ENCODE assay signal across 9 mouse cellular contexts in genomic region chr4:48116191-48116590, GRCm38 (mm10). TPM values are rescaled to one million over a fixed set of nuclear protein-coding genes. Genes with fewer than 3 reads are reported as not detected.
DNase-seq lines count a peak whose midpoint lies in the region; ATAC-seq and TF ChIP-seq lines count a peak whose summit lies in the region.
"Had no signal": no experiment of that assay in that cellular context is flagged by ENCODE, and none has a peak within 500 bp of the region (broad histone marks: within the 10 kb centered on the region; RNA-seq: fewer than 3 reads in every experiment).

No protein-coding gene starts in this region.

- no peak for TF ChIP-seq POLR2A in spleen, adult 2 months (IDR thresholded peaks at IDR 0.05; ENCODE audit: low read depth, low read length)

- no peak overlapping the region for H3K9ac ChIP-seq in kidney, embryonic 15.5 days
- H3K9ac ChIP-seq in forebrain, embryonic 16.5 days (replicated peaks; ENCODE audit: low read depth, low read length) = no peak overlapping the region
- no peak overlapping the region for H3K9ac ChIP-seq in forebrain, embryonic 11.5 days (ENCODE audit: low read length)
- H3K9ac ChIP-seq: limb, embryonic 15.5 days had no signal

- no peaks in the 10 kb centered on the region for H3K27me3 ChIP-seq in kidney, embryonic 15.5 days
- H3K27me3 ChIP-seq in spleen, adult 2 months (ENCODE audit: control insufficient read depth, insufficient read depth, low read length) = no peaks in the 10 kb centered on the region
- H3K27me3 ChIP-seq in forebrain, embryonic 16.5 days (replicated peaks; ENCODE audit: control insufficient read depth, insufficient read depth, low read length) = no peaks in the 10 kb centered on the region
- H3K27me3 ChIP-seq in forebrain, embryonic 11.5 days (ENCODE audit: control insufficient read depth, insufficient read depth, low read length) = no peaks in the 10 kb centered on the region
- H3K27me3 ChIP-seq: limb, embryonic 15.5 days had no signal

- 67% methylated on average over 4 of the region's 4 CpGs for WGBS in kidney, embryonic 15.5 days
- WGBS in spleen, adult 2 months = 48% methylated on average over 4 of the region's 4 CpGs
- 60% methylated on average over 4 of the region's 4 CpGs for WGBS in forebrain, embryonic 16.5 days
- 70% methylated on average over 4 of the region's 4 CpGs for WGBS in forebrain, embryonic 11.5 days

- DNase-seq in kidney, adult 8-10 months = peak; percentile 12 to 32
- peak; percentile 53 to 59 for DNase-seq in CD8-positive naive resting alpha-beta T cell, adult 2 months (ENCODE audit: low read depth in 2 of 2, low spot score in 2 of 2)
- peak; percentile 62 for DNase-seq in T-cell, adult 2 months (ENCODE audit: low spot score)
- peak; percentile 20 to 68 for DNase-seq in kidney, postnatal 36 days
- DNase-seq in spleen, adult 2 months (ENCODE audit: low read depth in 1 of 2, low spot score in 2 of 2) = peak; percentile 28 to 67
- no peak for DNase-seq in forebrain, embryonic 11.5 days (ENCODE audit: low spot score)

- no peak overlapping the region for H3K4me2 ChIP-seq in kidney, embryonic 15.5 days
- H3K4me2 ChIP-seq in forebrain, embryonic 16.5 days (ENCODE audit: low read length) = no peak overlapping the region
- no peak overlapping the region for H3K4me2 ChIP-seq in forebrain, embryonic 11.5 days (ENCODE audit: low read depth, low read length, severe bottlenecking)
- H3K4me2 ChIP-seq: limb, embryonic 15.5 days had no signal

- no peaks in the 10 kb centered on the region for H3K9me3 ChIP-seq in kidney, embryonic 15.5 days (replicated peaks)
- H3K9me3 ChIP-seq in forebrain, embryonic 16.5 days (ENCODE audit: control insufficient read depth, low read length) = no peaks in the 10 kb centered on the region
- H3K9me3 ChIP-seq in forebrain, embryonic 11.5 days (ENCODE audit: control insufficient read depth, low read length) = no peaks in the 10 kb centered on the region
- H3K9me3 ChIP-seq: limb, embryonic 15.5 days had no signal

- no peak overlapping the region for H3K27ac ChIP-seq in kidney, embryonic 15.5 days
- H3K27ac ChIP-seq in spleen, adult 2 months (ENCODE audit: insufficient read depth, low read length) = no peak overlapping the region
- no peak overlapping the region for H3K27ac ChIP-seq in forebrain, embryonic 16.5 days (ENCODE audit: low read length)
- H3K27ac ChIP-seq in forebrain, embryonic 11.5 days (ENCODE audit: low read depth, low read length) = no peak overlapping the region
- H3K27ac ChIP-seq: limb, embryonic 15.5 days had no signal

- ATAC-seq in kidney, embryonic 15.5 days (replicated peaks; ENCODE audit: low FRiP score) = no peak
- ATAC-seq in forebrain, embryonic 16.5 days = no peak
- ATAC-seq in forebrain, embryonic 11.5 days (replicated peaks; ENCODE audit: low FRiP score) = no peak

- TF ChIP-seq CTCF in spleen, adult 2 months (IDR thresholded peaks at IDR 0.05; ENCODE audit: extremely low read depth, insufficient read depth, insufficient read length, insufficient replicate concordance) = peak; percentile 54; the same call in 1 of the 2 replicates

- no peak overlapping the region for H3K4me3 ChIP-seq in kidney, embryonic 15.5 days (replicated peaks)
- no peak overlapping the region for H3K4me3 ChIP-seq in spleen, adult 2 months (ENCODE audit: extremely low read depth, insufficient read depth, insufficient read length)
- no peak overlapping the region for H3K4me3 ChIP-seq in forebrain, embryonic 16.5 days (replicated peaks; ENCODE audit: low read length)
- no peak overlapping the region for H3K4me3 ChIP-seq in forebrain, embryonic 11.5 days (ENCODE audit: low read depth, low read length)
- H3K4me3 ChIP-seq: limb, embryonic 15.5 days had no signal

- H3K4me1 ChIP-seq in kidney, embryonic 15.5 days = no peaks in the 10 kb centered on the region
- H3K4me1 ChIP-seq in spleen, adult 2 months (ENCODE audit: control insufficient read depth, insufficient read depth, insufficient read length) = peaks cover 3% of the 10 kb centered on the region; the same call in 1 of the 2 replicates
- H3K4me1 ChIP-seq in forebrain, embryonic 16.5 days (replicated peaks; ENCODE audit: control insufficient read depth, insufficient read depth, low read length) = no peaks in the 10 kb centered on the region
- no peaks in the 10 kb centered on the region for H3K4me1 ChIP-seq in forebrain, embryonic 11.5 days (replicated peaks; ENCODE audit: control insufficient read depth, insufficient read depth, low read length)
- H3K4me1 ChIP-seq: limb, embryonic 15.5 days had no signal

- H3K36me3 ChIP-seq in kidney, embryonic 15.5 days = no peaks in the 10 kb centered on the region
- H3K36me3 ChIP-seq in spleen, adult 2 months (ENCODE audit: control insufficient read depth, insufficient read depth, low read length) = no peaks in the 10 kb centered on the region
- no peaks in the 10 kb centered on the region for H3K36me3 ChIP-seq in forebrain, embryonic 16.5 days (ENCODE audit: control insufficient read depth, insufficient read depth)
- no peaks in the 10 kb centered on the region for H3K36me3 ChIP-seq in forebrain, embryonic 11.5 days (ENCODE audit: control insufficient read depth, insufficient read depth, low read length)
- H3K36me3 ChIP-seq: limb, embryonic 15.5 days had no signal

RNA-seq across cellular contexts. Expression of gene Stx17, which starts 8.5 kb away (rescaled TPM):
- 23.6 and 23.8 TPM in 2 replicates for polyA plus RNA-seq in kidney, embryonic 15.5 days (2015; fragmentation: Nextera tagmentation; extraction: Ambion mirVana)
- polyA plus RNA-seq in spleen, adult 2 months (2012; rRNA removed) = 3.1 and 4.0 TPM in 2 replicates
- polyA plus RNA-seq in forebrain, embryonic 16.5 days (2015; fragmentation: Nextera tagmentation; extraction: Ambion mirVana) = 19.6 and 21.2 TPM in 2 replicates
- 24.9 and 29.9 TPM in 2 replicates for polyA plus RNA-seq in forebrain, embryonic 11.5 days (2014; fragmentation: Nextera tagmentation; extraction: Ambion mirVana)
